Mouse (Mus musculus): ENCODE results near the gene Atpaf2.

Atpaf2 gene

DNA sequence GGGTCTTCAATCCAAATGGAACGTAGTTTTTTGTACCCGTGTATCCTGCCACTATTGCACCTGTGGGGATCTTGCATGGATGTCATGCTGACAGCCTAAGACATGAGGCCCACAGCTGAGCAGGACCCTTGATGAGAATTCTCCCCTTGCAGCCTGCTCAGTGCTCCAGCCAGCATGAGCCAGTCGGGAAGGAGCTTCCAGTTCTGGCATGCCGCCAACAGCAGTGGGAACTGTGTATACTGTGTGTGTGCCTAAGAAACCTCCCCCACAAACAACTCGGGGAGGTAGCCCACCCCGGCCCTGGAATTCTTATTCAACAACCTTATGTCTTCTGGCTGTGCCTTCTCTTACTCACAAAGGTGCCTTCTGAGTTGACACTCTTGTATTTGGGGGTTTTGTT is 21.7 kb downstream of the Atpaf2 start:
- no peak for DNase-seq (ENCODE audit: low spot score in 2 of 2)

DNA sequence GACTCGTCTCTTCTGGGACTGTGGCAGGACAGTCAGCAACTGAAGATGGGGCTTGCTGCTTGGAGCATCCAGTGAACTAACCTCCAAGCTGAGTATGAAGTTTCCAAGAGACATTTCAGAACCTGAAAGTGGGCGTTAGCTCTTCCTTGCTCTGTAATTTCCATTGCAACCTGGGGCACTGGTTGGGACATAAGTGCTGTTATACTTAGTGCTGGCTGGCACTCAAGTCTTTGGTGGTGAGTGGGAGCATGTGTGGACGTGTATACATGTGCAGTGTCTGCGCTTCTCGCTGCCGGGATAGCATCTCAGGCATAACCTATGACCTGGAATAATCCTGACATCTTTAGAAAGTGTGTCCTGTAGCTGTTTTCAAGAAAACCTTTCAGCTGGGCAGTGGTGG is 26.9 kb downstream of the Atpaf2 start:
- DNase-seq (ENCODE audit: low spot score in 2 of 2), result no peak

DNA sequence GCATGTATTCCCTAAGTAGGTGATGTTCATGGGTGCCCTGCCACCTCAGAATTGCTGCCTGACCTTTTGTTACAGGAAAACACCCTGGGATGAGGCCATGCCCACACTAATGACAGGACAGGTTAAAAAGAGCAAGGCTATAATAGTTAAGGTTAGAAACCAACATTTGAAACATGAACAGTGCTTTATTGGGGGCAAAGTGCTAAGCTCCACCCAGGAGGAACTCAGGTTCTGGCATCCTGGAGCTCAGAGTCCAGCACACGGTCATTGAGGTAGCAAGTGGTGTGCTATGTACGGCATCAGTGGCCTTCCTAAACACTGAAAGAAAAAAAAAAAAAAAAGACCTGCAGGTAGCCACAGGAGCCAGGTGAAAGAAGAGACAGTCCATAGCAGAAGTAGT is 30.3 kb downstream of the Atpaf2 start:
- no peak for DNase-seq (ENCODE audit: low spot score in 2 of 2)

DNA sequence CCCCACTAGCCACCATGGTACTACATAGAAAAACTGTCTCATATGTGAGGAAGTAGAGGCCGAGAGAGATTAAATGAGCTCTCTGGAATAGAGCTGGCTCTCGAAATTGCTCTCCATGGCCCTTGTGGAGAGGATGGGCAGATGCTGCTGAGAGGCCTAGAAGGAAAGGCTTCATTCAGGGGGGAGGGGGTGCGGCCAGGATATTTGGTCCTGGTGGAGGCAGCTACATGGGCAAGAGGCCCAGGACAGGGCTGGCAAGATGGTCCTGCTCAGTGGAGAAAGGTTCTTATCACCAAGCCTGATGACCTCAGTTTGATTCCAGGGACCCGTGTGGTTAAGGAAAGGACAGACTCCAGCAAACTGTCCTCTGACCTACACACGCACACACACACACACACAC is 32.3 kb downstream of the Atpaf2 start:
- no peak for DNase-seq (ENCODE audit: low spot score in 2 of 2)

DNA sequence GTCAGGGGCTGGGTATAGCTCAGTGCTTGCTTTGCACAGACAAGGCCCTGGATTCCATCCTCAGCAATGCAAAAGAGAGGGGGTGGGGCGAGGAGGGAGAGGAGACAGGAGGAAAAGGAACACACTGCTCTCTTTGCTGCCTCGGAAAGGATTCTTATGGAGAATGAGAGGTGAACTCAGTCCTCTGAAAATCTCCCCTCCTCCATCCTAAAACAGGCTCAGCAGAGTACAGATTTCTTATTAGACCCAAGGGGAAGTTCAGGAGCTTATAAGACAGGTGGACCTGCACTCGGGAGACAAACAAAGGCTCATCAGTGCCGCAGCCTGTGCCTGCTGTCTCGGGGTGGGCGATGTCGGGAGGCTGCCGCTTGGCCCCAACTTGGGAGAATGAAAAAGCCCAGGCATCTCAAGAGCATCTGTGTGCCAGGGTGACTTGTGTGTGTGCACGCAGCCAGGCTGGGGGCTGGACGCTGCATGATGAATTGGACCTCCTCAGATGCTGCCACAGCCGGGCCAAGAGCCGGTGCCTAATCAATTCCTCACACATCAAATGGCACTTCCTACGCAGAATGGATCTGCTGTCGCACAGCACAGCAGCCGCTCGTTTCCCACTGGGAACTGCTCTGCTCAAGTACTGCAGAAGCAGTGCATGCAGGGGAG is 33.4 kb downstream of the Atpaf2 start:
- no peak for DNase-seq (ENCODE audit: low spot score in 2 of 2)

DNA sequence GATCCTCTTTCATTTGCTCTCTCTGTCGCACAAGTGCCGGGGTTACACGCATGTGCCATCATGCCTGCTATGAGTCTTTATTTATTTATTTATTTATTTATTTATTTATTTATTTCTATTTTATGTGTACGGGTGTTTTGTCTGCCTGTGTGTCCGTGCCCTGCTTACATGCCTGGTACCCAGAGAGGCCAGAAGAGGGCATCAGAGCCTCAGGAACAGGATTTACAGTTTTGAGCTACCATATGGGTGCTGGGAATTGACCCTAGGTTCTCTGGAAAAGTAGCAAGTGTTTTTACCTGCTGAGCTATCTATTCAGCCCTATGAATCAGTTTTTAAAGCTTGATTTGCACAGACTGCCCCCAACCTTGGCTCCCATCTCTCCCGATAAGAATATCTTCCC is 34.7 kb downstream of the Atpaf2 start:
- DNase-seq (ENCODE audit: low spot score in 2 of 2), result no peak

DNA sequence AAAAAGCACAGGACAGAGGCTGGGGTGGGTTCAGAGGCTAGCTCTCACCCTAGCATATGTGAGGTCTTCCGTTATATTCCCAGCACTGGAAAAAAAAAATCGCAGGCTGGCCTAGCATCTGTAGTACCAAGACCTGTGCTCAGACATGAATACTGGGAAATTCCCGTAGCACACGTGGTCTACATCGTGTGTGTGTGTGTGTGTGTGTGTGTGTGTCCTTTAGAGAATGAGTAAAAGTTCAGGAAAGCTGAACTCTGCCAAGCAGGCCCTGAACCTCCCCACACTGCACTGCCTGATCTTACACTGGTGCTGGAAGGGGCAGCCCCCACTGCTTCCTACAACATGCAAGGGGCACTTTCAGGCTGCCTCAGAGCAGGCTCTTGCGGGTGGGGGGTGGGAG is 43.8 kb downstream of the Atpaf2 start:
- no peak for DNase-seq (ENCODE audit: low spot score in 2 of 2)

DNA sequence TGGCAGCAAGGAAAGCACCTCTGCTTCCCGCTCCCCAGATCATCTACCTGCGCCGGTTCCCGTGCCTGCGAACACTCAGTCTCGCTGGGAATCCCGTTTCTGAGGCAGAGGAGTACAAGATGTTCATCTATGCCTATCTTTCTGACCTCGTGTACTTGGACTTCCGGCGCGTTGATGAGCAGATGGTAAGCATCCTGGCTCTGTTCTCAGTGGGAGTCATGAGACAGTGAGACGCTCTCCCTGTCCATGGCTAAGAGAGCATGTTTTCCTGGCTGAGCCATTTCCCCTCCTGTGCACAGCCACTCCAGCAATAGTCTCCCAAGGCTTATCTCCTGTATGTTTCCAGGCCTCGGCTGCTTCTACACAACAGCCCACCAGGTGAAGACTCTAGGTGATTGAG is 47.8 kb downstream of the Atpaf2 start:
- DNase-seq (ENCODE audit: low spot score in 2 of 2), result no peak

DNA sequence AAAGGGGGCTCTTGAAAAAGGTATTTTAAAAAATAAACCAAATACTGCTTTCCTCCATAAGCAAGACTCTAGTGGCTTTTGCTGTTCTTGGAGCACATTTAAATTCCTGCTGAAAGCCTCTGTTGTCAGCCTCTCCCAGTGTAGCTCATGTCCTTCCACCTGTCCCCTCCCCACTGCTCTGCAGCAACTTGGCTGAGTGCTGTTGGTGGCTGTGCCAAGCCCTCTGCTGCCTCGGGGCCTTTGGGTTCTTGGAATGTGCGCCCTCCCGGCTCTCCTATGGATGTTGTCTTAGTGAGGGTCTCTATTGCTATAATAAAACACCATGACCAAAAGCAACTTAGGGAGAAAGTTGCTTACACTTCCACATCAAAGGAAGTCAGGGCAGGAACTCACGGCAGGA is 48.8 kb downstream of the Atpaf2 start:
- DNase-seq (ENCODE audit: low spot score in 2 of 2), result no peak

DNA sequence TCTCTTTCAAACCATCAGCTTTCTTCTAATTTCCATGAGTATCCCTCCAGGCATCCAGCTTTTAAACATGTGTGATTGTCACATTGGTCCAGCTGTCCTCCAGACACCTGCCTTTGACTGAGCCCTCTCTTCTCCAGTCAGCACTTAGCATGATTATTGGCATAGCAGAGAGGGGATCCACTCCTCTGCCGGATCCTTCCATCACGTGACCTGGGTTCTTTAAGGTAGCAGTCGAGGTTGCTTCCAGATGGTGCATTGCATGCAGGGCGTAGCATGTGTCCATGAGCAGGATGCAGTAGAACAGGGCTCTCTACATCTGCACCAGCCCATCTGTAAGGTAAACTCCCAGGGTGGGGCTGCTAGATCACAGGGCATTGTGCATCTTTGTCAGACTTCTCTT is 49.3 kb downstream of the Atpaf2 start:
- no peak for DNase-seq (ENCODE audit: low spot score in 2 of 2)

DNA sequence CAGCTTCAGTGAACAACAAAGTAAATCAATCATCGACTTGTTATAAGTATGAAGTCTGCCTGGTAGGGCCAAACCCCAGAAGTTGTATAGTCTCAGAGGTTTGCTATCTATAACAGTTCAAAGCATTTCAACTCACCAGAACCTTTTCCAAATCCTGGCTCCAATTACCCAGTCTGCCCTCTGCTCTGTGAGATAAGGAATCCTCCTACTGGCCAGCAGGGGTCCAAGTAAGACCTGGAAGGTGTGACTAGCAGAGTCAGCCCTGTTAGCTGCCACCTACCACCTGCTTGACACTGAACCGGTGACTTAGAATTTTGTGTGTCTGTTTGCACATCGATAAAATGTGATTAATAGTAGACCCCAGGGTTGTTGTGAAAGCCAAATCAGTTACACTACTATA is 51.0 kb downstream of the Atpaf2 start:
- no peak for DNase-seq (ENCODE audit: low spot score in 2 of 2)

DNA sequence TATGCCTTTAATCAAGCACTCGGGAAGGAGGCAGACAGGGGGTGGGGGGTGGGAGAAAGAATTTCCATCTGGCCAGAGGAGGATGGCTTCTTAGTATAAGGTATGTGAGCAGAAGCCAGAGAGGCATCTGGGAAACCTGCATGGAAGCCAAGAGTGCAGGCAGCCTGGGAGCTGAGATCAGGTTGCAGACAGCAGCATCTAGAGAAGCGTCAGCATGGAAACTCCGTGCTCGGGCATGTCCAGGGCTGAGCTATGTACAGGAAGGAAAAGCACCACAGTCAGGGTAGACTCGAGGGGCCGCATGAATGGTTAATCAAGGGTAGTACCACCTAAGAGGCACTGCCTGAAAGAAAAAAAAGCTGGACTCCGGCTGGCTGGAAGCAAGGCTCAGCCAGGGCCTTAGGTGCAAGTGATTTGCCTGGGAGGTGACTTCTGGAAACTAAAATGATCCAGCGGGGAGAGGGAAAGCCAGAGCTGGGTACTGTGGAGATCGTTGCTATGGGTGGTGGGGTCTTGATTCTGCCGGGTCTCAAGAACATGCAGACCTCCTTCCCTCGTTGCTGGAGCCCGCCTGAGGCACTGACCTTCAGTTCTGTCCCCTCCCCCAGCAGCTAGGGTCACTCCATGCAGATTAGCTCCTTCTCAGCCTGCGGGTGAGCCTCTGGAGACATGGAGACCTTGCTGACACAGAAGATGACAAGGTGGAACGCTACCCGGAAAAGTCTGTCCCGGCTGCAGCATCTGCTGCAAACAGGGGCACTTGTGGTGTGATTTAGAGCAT is 51.8 kb downstream of the Atpaf2 start:
- no peak for DNase-seq (ENCODE audit: low spot score in 2 of 2)

DNA sequence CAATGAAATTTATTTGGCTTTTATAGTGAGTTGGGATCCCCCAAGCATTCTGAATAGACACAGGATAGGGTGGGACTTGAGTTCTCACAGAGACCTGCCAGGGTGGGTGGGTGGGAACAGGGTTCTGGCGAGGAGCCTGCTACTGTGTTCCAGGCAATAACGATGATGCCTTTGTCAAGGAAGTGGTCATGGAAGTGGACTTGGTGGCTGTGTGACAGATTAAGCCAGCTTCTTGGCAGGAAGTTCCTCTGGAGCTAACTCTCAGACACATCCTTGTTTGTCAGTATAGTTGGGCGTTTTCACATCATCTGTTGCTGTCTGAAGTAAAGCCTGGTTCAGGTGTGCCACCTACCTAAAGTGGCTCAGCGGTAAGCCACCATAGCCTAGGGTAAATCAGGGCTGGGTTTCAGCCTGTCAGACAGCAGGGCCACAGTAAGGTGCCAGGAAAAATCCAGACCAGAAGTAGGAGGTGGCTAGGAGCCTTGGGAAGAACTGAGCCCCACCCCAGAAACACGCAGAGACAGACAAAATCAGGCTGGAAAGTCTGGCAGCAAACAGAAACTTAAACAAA is 57.5 kb downstream of the Atpaf2 start:
- DNase-seq (ENCODE audit: low spot score in 2 of 2), result no peak

DNA sequence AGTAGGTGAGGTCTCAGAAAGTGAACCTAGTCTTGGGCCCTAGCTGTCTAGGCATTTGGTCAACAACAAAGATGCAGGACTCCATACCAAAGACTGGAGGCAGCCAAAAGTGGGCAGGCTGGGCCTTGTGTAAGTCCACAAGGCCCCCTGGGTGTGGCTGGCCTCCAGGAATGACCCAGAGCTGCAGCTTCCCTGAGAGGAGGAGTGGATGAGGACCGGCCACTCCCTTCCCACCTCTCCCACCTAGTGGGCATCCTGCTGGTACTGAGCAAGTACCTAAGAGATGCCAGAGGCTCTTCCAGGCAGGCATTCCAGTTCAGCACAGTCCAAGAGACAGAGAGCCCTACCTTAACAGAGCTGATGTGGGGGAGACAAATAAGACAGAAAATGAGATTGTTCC is 58.3 kb downstream of the Atpaf2 start:
- DNase-seq (ENCODE audit: low spot score in 2 of 2), result no peak

DNA sequence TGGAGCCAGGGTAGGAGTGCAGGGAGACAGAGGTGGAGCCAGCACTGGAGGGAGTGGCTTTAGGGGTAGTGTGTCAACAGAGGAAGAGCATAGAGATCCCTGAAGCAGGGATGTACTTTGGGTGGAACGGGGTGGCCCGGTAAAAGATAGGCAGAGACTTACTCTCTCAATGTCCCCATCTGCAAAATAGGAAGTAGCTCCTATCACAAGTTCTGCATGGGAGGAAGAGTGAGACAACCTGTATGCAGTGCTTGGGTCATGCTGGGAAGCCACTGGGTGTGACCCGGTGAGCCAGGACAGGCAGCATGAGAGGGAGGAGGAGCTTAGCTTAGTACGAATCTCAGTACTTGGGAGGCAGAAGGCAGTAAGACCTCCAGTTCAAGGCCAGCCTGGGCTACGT is 59.1 kb downstream of the Atpaf2 start:
- DNase-seq (ENCODE audit: low spot score in 2 of 2), result no peak

DNA sequence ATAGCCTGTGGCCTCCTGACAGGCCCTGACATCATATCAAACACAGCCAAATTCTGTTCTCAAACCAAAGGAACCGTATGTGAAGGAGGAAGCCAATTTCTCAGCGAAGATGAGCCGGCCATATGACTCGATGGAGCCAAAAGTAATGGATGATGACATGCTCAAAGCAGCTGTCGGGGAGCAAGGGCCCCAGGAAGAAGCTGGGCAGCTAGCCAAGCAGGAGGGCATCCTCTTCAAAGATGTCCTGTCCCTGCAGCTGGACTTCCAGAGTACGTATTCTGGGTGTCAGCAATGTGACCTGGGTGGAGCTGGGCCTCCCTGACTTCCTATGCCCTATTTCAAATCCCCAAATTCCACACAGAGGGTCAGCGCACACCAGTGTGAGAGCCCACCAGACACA is 59.7 kb downstream of the Atpaf2 start:
- no peak for DNase-seq (ENCODE audit: low spot score in 2 of 2)

DNA sequence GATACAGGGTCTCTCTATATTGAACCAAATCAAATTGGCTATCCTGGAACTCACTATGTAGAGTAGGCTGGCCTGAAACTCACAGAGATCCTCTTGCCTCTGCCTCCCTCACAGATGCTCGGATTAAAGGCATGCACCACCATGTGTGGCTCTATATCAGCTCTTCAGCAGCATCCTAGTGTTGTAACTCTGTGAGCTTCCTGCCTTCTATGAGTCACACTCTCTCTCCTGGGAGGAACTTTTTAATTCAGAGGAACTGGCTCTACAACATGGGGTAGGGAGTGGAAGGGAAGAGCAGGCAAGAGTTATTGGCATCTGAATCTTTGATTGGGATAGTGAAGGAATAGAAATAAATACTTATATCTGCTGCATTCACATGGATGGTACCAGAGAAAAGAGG is 61.1 kb downstream of the Atpaf2 start:
- DNase-seq (ENCODE audit: low spot score in 2 of 2), result no peak

DNA sequence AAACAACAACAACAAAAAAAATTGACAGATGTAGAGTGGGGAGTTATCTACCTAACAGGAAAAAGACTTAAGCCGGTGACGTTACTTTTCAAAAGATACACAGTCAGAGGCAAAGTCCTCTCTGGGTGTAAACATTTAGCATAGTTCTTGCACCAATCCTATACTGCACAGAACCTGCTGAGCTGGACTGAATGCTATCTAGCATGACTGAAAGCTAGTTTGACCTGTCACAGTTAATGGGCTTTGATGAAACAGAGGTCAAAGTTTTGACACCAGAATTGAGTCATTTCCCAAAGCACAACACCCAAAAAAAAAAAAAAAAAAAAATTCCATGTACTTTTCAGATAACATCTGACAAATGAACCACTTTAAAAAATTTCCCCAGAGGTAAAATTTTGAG is 62.3 kb downstream of the Atpaf2 start:
- DNase-seq (ENCODE audit: low spot score in 2 of 2), result no peak

DNA sequence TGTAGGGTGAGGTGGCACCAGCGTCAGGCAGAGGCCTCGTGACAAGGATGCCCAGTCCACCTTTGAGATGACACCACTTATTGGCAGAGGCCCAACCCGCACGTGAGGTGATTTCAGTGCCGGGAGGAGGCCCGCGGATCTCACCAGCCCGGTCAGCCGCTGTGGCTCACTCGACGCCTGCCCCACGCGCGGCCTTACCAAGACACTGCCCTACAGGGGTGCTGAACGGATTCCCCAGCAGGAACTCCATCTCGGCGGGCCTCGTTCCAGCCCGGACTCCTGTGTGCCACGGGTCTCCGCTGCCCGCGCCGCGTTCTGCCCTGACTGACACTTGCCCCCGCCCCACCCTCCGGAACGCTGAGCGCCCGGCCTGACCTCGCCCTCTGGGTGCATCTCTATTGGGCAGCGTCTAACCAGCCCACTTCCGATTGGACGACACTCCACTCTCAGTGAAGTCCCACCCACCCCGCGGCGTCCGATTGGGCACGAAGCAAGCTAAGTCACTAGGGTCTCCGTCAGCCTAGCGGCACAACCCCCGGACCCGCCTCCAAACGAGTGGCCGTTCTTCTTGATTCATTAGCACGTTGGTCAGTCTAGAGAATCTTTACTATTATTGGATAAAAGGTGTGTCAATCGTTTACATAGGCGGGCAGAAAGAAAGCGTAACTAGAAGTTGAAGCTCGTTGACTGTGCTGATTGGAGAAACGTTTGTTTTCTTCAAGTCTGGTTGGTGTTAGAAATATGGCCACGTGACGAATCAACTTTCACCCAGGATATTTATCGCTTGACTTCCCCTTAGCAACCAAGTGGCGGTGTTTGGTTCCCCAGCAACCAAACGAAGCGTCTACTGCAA is 65.5 kb downstream of the Atpaf2 start, which contains the start of the genes Tom1l2 and Drc3:
Gene Tom1l2, minus strand, starts transcription at position 347 of the 853 bp plus-strand sequence.
Gene Drc3, plus strand, starts transcription at position 771 of the 853 bp plus-strand sequence.
- DNase-seq (ENCODE audit: low spot score in 2 of 2), result peak; percentile 99

DNA sequence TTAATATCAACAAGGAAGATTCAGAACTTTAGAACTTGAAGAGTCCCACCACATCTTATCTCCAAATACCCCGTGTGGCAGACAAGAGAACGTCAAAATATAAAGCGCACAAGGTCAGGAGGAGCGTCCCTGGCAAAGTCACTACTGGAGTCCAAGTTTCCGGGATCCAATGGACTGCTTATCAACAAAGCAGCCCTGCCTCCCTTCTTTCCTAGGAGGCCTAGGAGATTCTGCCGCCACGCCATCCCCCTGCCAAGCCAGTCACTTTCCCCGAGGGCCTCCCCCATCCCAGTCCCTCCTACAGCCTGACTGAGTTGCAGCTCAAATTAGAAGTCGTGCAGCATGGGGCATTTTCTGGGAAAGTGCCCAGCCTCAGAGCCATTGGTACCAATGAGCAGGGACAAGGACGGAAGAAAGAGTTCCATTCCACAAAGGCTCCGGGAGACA is 66.3 kb downstream of the Atpaf2 start:
- DNase-seq (ENCODE audit: low spot score in 2 of 2), result no peak

DNA sequence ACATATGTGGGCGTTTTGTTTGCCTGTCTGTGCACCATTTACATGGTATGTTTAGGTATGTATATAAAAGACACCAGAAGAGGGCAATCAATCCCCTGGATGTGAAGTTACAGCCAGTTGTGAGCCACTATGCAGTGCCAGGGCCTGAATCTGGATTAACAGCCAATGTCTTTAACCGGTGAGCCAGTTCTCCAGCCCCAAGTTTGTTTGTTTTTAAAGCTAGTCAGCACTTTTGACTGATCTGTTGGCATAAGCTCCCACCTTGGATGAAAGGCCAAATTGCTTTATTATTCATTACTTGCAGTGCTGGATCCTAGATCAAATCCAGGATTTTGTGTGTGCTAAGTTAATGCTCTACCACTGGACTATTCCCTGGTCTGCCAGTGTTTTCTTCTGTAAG is 66.9 kb downstream of the Atpaf2 start:
- no peak for DNase-seq (ENCODE audit: low spot score in 2 of 2)

Data from urinary bladder, postnatal 4 days (tissue).